Mouse (Mus musculus): ENCODE measurements at regions not wholly inside any gene's neighbourhood (a gene's known extent, or its start where the extent isn't known, plus 50 kb on each side); places are given as distances from the start of the nearest gene placed in this dataset.

DNA sequence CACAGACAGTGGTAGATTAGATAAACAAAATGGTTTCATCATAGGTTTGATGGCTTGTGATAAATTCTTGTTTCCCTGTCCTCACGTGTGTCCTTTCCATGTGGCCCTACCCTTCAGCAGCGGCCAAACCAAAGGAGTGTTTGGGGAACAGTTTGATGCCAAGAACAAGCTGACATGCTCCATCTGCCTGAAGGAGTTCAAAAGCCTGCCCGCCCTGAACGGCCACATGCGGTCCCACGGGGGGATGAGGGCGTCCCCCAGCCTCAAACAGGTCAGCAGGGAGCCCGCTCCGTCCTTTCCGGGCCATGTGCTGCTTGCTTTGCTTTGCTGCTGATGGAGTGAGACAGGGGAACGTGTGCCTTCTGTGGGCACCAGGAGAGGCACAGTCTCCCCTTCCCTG is 51.0 kb upstream of the Mrps10 start:
- DNase-seq: no peak

DNA sequence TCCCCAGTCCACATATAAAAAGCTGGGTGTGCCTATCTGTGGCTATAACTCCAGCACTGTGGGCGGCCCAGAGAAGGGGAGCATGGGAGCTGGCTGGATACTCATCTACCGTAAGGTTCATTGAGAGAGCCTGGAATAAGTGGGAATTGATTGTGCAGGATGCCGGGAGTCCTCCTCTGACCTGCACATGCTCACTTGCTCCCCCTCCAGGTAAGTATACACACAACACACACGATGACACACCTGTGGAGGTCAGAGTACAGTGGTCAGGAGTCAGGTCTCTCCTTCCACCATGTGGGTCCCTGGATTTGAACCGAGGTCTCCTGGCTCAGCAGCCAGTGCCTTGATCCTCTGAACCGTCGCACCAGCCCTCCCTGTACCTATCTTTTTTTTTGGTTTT is 55.5 kb upstream of the Mrps10 start:
- DNase-seq: no peak

DNA sequence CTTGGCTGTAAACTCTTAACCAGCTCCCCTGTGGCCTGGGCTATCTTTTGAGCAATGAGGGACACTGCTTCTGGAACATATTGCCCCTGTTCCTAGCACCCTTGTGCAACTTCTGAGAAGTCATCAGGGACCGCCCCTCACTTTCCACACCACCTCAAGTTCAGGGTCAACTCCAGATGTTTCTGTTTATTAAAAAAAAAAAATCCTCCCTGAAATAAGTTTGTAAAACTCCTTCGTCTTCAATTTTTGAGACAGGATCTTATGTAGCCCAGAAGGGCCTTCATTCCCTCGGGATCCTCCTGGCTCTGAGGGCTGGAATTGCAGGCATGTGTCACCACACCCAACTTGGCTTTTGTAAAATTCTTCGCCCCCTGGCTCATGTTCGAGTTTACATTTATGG is 57.4 kb upstream of the Mrps10 start:
- DNase-seq: no peak

DNA sequence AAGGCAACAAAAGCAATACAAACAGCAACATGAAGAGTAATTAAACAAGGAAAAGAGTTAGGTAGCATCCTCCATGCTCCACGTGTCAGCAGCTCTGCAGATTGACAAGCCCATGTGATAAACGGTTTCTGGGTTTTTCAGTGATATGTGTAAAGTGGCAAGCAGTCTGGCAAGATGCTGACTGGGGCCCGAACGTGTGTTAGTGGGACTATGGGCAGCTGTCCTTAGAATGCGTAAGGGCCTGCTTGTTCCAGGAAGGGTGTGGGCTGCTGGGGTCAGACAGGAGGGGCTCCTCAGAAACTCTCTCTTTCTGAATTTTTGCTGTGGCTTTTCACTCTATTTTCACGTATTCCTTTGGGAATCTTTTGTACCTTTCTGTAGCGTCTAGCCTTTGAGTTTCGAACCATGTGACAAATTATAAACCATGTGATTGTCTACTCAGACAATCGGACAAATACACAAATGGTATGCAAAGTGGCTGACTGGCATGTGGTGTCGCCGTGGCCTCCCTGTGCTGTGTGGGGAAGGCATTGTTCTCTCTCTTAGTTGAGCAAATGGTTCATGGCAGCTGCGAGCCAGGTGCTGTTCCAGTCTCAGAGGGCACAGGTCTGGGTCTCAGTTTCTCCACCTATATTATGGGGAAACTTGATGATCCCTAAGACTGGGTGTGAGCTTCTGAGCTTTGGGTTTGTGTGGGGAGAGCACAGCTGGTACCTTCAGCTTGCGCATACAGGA is 62.5 kb upstream of the Mrps10 start:
- no peak for DNase-seq

DNA sequence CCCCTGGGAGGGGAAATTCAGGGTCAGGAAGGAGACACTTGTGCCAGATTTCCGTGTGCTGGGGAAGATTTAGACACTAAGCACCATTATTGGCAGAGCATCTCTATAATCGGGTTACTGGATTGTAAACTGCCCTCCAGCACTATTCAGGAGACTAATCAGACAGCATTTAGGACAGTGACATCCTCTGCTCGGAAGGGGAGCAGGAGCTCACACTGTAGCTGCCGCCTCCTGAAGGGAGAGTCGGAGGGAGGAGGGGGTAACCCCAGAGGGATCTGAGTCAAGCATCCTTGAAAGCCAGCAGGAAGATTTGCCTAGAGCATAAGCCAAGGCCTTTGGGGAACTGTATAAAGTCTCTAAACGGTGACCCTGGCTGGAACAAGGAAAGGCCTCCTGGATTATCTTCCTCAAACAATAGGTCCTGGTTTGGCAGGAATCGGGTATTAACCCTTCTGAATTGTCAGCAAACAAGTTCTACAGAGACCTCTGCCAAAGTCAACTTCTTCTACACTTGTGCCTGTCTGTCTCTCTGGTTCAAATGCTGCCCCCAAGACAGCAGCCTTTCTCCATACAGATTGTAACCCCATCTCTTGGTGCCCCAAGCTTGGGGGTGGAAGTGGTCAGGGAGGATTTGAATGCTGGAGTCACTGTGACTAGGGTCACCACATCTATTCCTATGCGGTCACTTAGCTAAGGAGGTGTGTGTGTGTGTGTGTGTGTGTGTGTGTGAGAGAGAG is 64.1 kb upstream of the Mrps10 start:
- DNase-seq: no peak

DNA sequence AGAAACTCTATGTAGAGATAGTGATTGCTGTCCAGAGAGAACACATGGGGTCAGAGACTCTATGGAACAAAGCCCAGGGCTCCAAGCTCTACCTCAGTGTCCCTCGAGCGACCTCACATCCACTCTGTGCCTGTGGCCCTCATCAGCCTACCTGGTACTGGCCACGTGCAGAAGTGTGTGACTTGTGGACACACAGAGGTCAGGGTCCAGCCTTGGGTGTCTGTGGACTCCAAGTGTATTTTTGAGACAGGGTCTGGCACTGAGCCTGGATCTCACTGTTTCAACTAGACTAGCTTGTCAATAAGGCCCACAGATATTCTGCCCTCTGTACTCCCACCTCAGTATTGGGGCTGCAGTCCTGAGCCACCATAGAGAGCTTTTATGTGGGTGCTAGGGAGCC is 65.1 kb upstream of the Mrps10 start:
- no peak for DNase-seq

DNA sequence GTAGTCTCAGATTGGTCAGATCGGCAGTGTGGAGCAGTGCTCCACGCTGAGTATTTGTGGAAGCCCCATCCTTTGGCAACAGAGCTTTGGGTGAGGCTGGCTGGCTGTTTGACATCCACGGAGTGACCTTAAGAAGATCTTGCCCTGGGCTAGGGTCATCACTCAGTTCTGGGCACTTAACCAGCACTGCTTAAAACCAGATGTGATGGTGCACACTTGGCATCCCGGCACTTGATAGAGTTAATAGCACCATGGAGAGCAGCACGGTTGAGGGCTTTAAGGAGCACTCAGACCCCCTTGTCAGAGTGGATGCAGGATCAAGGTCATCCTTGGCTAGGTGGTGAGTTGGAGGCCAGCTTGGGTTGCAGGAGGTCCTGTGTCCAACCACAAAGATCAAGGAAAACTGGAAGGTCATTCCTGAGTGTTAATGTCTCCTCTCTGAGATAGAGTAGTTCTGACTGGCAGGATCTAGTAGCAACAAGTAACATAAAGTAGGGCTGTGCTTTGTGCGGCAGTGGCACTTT is 70.2 kb upstream of the Mrps10 start:
- DNase-seq: no peak

DNA sequence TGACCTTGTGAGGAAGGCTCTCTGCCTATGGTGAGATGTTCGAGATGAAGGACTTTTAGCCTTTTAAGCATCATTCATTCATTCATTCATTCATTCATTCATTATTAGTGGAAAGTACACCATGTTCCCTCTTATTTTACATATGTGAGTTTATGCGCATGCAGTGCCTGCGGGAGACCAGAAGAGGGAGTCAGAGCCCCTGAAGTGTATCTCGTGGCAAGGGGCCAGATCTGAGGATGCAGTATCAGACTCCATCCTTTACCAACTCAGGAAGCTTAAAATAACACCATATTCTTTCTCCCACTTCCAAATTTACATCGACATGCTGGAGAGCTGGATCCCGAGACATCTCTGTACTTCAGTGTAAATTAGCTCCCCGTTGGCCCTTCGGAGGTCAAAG is 70.7 kb upstream of the Mrps10 start:
- peak; percentile 3 for DNase-seq

DNA sequence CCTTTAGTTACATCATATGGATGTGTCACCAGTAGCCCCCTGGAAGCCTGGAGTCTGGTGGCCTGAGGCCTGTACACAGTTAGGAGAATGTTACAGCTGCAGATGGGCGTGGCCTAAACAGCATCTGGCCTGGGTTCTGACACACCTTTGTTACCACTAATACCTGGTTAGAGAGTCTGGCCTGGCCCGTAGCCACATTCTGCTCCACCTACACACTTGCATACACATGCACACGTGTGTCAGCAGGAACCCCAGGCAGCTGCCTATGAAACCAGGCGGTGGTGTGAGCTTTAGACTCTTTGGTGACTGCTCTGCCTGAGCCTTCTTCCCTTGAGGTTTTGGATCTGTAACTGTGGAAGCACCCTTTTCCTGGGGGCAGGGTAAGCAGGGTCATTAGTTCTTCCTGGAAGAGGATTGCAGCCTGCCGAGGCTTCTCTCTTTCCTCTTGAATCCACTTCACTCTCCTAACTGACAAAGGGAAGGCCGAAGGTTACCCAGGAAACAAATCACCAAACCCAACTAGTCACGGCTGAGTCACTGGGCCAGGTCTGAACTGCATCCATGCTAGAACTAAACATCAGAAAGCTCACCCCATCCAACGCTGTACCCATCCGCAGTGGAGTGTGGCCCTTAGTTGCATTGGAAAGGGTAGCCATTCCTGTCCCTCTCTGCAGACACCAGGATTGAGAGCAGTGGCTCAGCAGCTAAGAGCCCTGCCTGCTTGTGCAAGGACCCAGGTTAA is 71.8 kb upstream of the Mrps10 start:
- DNase-seq: no peak

DNA sequence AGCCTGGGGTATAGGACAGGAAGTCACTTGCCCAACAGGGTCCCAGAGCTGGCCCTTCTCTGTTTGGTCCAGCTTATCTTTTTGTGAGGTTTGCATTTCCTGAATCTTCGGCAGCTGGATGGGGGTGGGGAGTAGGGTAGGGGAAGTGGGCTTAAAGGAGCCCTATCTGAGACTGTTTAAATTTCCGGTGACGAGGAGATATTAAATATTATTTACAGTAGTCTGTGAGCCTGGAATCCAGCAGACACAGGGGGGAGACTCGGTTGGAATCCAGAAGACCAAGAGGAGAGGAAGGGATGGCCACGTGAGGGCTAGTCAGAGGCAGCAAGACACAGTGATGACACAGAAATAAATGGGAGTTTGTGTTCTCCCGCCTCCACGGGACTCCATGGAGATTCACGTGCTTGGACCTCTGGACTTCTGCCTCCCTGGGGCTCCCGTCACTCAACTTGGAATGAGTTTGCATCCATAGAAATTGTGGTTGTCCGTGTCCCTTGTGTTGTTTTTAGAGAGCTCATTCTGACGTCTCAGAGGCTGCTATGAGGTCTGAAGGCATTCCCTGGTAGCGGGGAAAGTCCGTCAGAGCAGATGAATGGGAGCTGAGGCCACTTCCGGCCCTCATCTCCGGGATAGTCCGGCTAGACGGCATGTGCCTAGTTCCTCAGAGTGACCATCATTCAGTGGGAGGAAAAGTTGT is 73.2 kb upstream of the Mrps10 start:
- no peak for DNase-seq

DNA sequence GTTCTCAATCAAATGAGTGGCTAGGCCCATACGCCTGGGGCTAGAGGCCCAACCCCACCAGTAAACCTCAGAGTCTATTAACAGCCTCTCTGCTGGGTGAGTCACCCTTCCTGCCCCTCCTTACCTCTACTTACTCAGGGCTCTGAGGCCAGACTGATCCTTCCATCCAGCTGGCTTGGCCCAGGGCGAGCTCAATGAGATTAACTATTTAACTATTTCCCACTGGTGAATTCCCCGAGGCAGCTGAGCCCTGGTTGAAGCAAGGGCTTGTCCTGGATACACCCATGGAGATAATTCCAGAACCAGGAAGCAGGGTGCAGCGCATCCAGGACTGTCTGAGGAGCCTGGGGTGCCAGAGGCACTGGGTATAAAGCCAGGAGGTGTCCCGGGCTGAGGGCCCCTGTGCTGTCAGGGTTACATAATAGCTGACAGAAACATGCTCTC is 74.6 kb upstream of the Mrps10 start:
- no peak for DNase-seq

DNA sequence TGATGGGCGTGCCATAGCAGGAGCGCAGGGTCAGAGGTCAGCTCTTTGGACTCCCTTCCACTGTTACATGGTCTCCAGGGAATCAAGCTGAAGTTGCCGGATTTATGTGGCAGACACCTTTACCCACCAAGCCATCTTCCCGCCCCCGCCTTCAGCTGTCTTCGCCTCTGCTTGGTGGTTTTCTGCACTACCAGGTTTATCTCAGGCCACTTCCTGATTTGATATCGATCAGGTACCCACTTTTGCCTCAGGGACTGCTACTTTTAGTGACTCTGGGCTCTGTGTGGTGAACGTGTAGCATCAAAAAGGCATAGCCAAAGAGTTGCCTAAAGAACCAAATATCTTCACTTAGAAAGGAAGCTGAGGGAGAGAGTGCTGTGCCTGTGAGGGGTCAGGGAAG is 75.5 kb upstream of the Mrps10 start:
- no peak for DNase-seq

DNA sequence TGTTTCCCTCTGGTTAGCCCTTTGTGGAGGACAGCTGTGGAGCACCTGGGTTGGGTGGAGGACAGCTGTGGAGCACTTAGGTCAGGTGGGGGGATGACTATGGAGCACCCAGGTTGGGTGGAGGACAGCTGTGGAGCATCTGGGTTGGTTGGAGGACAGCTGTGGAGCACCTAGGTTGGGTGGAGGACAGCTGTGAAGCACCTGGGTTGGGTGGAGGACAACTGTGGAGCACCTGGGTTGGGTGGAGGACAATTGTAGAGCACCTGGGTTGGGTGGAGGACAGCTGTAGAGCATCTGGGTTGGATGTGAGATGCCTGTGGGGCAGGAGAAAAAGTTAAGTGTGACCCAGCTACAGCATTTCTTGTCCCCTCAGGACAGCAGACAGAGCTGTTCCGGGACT is 77.1 kb upstream of the Mrps10 start:
- DNase-seq: no peak

DNA sequence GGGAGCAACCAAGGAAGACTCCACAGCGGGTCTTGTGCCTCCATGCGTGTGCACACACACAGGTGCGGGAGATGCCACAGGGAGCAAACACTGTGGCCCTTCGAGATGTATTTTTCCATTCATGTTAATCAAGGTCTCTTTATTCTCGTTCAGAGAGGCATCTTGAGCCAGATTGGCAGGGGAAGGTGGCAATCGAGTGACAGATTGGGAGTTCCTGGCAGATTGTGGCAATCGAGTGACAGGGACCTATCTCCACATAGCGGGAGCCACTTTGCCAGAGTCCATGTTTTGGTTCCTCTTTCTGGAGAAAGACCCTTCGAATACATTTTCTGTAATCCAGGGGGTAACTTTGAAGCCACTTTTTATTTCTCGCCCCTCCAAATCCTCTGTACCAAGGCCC is 83.1 kb upstream of the Mrps10 start:
- no peak for DNase-seq

DNA sequence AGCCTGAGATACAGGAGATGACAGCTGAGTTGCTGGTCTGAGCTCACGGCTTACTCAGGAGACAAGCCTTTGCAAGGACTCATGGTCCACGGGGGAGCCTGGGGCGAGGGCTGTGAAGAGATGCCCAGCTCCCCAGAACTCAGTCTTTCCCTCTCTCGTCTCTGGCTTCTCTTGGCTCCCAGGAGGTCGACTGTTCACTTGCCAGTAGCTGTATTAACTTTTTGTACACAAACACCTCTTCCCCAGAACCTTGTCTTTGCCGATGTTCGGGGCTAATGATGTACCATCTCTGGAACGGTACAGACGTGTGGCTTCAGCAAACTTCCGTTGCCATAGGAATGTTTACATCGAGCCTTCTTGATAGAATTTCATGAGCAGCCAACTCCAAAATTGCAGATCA is 84.5 kb upstream of the Mrps10 start:
- DNase-seq: no peak

DNA sequence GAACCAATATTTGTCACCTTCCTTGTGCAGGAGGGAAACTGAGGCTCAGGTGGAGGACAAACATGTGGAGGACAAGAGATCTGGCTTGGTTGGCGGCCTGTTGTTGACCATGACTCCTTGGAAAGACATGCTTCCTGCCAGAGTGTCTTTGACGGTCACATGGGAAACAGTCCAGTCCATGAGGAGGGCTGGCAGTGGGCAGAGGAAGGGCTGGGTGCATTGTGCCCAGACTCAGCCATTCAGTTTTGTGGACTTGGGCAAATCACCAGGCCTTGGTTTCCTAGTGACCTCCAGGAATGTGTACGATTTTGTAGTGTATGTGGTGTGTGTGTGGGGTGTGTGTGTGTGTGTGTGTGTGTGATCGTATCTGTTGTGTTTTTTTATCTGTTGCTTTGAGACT is 85.5 kb upstream of the Mrps10 start:
- no peak for DNase-seq

DNA sequence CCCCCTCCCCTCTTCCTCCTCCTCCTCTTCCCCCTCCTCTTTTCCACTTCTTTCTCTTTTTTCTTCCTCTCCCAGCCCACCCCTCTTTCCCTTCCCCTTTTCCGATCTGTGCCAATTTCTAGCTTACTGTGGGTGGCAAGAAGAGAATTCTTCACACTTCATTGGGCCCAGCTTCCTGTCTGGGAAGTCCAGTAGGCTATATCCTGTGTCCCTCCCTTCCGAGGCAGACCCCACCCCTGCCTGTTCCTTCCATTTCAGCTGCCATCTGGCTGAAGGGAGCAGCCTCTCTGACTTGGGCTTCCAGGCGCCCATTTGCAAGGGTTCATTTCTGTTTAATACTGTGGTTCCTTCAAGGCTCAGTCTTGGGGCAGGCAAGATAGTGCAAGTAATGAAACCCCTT is 86.2 kb upstream of the Mrps10 start:
- no peak for DNase-seq

DNA sequence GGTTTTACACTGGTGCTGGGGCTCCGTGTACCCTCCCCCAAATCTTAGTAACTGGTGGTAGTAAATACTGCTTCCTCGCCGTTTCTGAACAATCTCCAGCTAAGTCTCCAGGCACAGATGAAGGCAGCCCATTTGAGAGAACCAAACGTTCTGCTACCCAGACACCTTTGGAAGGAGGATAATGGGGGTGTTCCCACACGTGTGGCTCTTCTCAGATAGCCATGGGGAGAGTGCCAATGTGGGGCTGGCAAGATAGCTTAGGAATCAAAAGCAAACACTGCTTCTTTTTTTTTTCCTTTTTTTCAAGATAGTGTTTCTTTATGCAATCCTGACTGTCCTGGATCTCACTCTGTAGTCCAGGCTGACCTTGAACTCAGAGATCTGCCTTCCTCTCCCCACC is 90.8 kb upstream of the Mrps10 start:
- no peak for DNase-seq

DNA sequence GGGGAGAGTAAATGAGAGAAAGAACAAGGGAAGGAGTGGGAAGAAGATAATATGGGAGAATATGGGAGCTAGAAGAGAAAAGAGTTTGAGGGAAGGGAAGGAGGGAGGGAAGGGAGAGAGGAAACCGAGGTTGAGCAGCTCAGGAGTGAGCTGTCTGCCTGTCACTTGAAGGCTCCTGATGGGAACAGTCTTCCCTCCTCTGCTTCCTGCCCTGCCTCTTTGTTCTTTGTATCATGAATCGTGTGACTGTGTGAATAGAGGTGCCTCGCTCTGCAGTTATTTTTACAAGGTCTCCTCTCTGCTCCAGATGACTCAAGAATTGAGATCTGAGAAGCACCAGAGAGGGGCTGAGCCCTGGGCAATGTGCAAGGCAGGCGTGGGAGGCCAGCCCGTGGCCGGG is 92.0 kb upstream of the Mrps10 start:
- DNase-seq: no peak

DNA sequence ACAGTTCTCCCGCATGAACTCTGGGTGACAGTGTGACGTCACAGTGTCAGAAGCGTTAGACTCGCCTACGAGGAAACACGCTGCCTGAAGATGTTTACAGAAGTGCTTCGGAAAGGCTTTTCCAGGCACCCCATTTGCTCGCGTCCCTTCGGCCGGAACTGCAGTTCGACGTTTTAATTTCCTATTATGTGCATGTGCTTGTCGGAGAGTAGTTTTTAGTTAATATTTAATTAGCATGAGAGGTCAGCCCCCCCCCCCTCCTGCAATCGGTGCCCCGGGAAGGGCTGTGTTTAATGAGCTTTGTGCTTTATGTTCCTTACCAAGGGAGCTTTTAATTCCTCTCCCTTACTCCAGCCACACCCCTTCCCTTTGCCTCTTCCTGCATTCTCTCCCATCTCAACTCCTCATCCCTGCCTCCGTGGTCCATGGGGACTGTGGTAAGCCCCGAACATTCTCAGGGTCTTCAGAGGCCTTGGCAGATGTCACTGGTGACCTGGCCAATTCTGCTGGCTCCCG is 92.8 kb upstream of the Mrps10 start:
- no peak for DNase-seq

DNA sequence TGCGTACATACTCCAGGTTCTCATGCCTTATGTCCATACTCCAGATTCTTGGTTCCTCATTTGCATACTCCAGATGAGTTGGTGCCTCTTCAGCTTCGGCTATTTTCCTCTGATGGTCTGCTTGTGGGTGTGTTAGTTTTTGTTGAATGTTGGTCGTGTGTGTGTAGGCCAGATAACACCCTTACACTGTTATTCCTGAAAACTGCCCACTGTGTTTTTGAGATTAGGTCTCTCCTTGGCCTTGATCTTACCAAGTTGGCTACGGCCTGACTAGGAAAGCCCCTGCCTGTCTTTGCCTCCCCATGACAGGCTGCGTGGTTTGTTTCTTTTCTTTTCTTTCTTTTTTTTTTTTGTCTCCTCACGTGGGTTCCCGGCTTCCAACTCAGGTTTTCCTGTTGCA is 95.4 kb upstream of the Mrps10 start:
- DNase-seq: no peak

DNA sequence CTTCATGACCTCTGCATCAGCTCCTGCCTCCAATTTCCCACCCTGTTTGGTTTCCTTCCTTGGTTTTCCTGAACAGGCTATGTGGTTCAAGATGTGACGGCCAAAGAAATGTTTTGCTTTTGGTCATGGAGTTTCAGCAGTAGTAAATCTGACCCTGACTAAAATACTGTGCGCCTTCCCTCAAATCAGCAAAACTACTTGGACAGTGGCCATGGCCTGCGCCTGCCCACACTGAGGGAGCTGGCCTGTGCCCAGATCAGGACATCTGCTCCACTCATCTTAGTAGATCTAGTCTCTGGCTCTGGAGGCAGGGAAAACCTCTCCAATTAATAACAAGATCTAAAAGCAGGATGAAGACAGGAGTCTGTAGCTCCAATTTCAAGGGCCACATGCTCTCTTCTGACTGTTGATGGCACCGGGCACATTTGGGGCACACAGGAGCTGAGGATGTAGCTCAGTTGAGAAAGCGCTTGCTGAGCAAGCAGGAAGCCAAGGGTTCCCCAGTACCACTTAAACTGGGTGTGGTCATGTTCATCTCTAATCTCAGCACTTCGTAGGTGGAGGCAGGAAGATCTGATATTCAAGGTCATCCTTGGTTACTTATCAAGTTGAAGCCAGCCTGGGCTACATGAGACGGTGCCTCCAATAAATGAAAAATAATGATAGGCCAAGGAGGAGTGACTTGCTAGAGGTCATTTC is 96.6 kb upstream of the Mrps10 start:
- peak; percentile 87 for DNase-seq
